Mouse (Mus musculus) stomach, postnatal 0 days (tissue): ENCODE measurements around the gene Mdm1. TPM values are rescaled to one million over a fixed set of nuclear protein-coding genes. Genes with fewer than 3 reads are reported as not detected.

Experiments
- ATAC-seq: fragments of 200-750 bp; cut with Nextera tagmentation; 2 replicates; pipeline ENCODE4 v1.8.0; 2017; ENCODE audit not compliant: low FRiP score, low TSS enrichment
- DNase-seq: peaks from one replicate; pipeline ENCODE4 v3.0.0-alpha.2; 2016; ENCODE audit warnings: low spot score
- H3K27ac ChIP-seq: fragments of 300-500 bp; sonication (generic); replicated peaks from 2 replicates; pipeline ENCODE4 v1.5.1; 2014; ENCODE audit warnings: mild to moderate bottlenecking, control low read depth
- H3K27me3 ChIP-seq: fragments of 300-500 bp; sonication (generic); 2 replicates; pipeline ENCODE4 v1.6.1; 2014; ENCODE audit warnings: low read length; ENCODE audit not compliant: control insufficient read depth, insufficient read depth
- H3K36me3 ChIP-seq: fragments of 300-500 bp; sonication (generic); 2 replicates; pipeline ENCODE4 v1.6.1; 2014; ENCODE audit warnings: low read length, mixed read lengths; ENCODE audit not compliant: control insufficient read depth, insufficient read depth
- H3K4me1 ChIP-seq: fragments of 300-500 bp; sonication (generic); replicated peaks from 2 replicates; pipeline ENCODE4 v1.6.1; 2014; ENCODE audit warnings: antibody characterized with exemption; ENCODE audit not compliant: control insufficient read depth, insufficient read depth
- H3K4me2 ChIP-seq: fragments of 300-500 bp; sonication (generic); replicated peaks from 2 replicates; pipeline ENCODE4 v1.6.1; 2014; ENCODE audit warnings: low read depth, mild to moderate bottlenecking, control low read depth, moderate library complexity
- H3K4me3 ChIP-seq: fragments of 300-500 bp; sonication (generic); 2 replicates; pipeline ENCODE4 v1.5.1; 2014; ENCODE audit warnings: low read depth, low read length, control low read depth
- H3K9ac ChIP-seq: fragments of 300-500 bp; sonication (generic); 2 replicates; pipeline ENCODE4 v1.6.1; 2014; ENCODE audit warnings: mild to moderate bottlenecking, low read length, control low read depth, mixed read lengths
- H3K9me3 ChIP-seq: fragments of 300-500 bp; sonication (generic); 2 replicates; pipeline ENCODE4 v1.6.1; 2016; ENCODE audit warnings: low read length; ENCODE audit not compliant: control insufficient read depth
- CTCF ChIP-seq: IDR thresholded peaks from 2 replicates; pipeline ENCODE4 v1.5.1; 2016; ENCODE audit warnings: antibody characterized with exemption, low read depth, mild to moderate bottlenecking, moderate library complexity
- EP300 ChIP-seq: optimal IDR thresholded peaks from 2 replicates; pipeline ENCODE3; 2016; ENCODE audit warnings: antibody characterized with exemption
- WGBS: fragments of 180-500 bp; shearing (Covaris S2); extraction: QIAGEN DNeasy Blood & Tissue Kit; methylation state at CpG from one replicate; pipeline ENCODE4 v1.1.7; 2014; 5-methylcytosine and 5-hydroxymethylcytosine counted together
- polyA plus RNA-seq: library from polyadenylated mRNA; unstranded; fragments of >200 nt; fragmentation: Nextera tagmentation; extraction: Ambion mirVana; gene quantifications from 2 replicates; pipeline ENCODE4 v1.2.1, GENCODE M21; 2015

Mdm1 gene
- polyA plus RNA-seq, 1 experiment from 2014 or later = 4.5 TPM

DNA sequence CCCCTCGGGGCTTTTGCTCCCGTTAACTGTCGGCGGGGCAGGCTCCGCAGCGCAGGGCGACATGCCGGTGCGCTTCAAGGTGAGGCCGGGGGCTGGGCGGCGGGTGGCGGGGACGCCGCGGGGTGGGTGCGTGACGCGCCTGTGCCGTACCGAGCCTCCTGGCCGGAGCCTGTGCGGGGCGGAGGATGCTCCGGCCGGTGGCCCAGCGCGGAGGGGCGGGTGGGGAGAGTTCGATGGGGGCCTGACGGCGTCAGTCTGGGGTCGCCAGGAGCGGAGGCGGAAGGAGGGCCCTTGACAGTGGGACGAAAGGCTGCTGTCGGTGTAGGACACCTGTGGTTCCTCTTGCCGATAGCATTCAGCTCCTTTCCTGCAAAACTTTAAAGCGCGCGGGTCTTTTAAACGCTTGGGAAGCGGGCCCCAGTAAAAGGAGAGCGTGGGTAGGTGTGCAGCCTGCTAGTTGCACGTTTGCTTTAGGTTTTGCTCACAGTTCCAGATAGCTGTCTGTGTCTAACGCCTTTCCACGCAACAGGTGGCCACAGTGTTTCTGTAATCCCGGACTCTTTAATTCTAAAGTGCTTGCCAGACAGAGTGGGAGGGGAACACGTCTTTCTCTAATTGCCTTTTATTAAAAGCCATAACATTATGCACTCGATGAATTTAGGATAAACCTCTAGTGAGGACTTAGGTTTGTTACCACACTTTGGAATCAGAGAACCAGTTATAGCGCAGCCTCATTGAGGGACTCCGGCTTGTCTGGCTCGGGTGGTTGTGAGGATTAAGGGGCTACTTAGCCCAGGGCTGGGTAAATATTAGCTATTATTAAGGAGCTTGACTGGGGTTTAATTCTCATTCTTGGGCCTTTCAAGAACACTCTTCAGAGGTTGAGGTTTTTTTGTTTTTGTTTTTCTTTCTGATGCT lies 532 bp downstream of the Mdm1 start:
- TF ChIP-seq CTCF (no peak), EP300 (no peak)
- no peaks in the 10 kb centered on the region for H3K4me1 ChIP-seq
- H3K9me3 ChIP-seq = no peaks in the 10 kb centered on the region
- ATAC-seq = no peak; the same call in 1 of the 2 replicates
- 2% methylated on average over 45 of the region's 53 CpGs for WGBS
- peak overlapping the region; percentile 76 for H3K4me3 ChIP-seq
- H3K27me3 ChIP-seq = no peaks in the 10 kb centered on the region
- peak overlapping the region; percentile 87 for H3K4me2 ChIP-seq
- no peak overlapping the region for H3K27ac ChIP-seq
- no peaks in the 10 kb centered on the region for H3K36me3 ChIP-seq
- H3K9ac ChIP-seq = peak overlapping the region; percentile 67
- DNase-seq = no peak

DNA sequence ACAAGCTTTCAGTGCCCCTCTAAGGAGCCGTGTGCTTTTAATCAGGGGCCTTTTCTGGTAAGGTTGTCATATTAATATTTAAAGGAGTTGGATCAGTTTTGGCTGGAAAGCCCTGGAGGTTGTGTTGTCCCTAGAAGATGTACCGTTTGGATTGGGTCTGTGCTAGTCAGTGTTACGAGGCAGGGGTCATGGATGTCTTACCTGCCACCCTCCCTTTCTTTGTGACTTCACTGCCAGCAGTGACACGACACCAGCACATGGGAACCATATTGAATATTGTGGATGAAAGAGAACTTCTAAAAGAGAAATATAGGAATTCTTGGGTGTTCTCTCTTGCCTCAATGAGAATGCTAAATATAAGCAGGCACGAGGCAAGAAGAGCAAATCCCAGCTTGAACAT lies 7.8 kb downstream of the Mdm1 start:
- no peaks in the 10 kb centered on the region for H3K9me3 ChIP-seq
- H3K27me3 ChIP-seq = no peaks in the 10 kb centered on the region
- no peak overlapping the region for H3K27ac ChIP-seq
- H3K4me1 ChIP-seq = no peaks in the 10 kb centered on the region
- no peak overlapping the region for H3K4me2 ChIP-seq
- ATAC-seq = no peak
- H3K36me3 ChIP-seq = no peaks in the 10 kb centered on the region
- no peak overlapping the region for H3K9ac ChIP-seq
- WGBS = 83% methylated on average over 5 of the region's 5 CpGs
- H3K4me3 ChIP-seq = no peak overlapping the region
- TF ChIP-seq EP300 = no peak
- no peak for TF ChIP-seq CTCF
- no peak for DNase-seq

DNA sequence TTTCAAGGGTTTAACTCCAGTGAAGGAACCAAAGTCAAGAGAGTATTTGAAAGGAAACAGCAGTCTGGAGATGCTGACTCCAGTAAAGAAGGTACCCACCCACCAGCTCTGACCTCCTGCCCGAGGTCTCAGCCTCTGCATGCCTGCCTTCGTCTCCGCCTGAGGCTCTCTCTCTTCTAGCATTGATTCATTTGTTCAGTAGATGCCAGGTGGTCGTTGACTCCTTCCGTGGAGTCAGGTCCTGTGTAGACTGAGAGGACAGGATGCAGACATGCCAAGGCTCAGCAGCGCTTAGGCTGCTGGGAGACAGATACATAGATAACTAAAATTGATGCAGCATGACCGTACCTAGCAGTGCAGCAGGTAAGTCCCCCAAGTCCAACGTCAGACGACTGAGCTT lies 9.3 kb downstream of the Mdm1 start:
- Histone ChIP-seq H3K4me2 (no peak overlapping the region), H3K27me3 (no peaks in the 10 kb centered on the region), H3K9me3 (no peaks in the 10 kb centered on the region), H3K4me1 (no peaks in the 10 kb centered on the region), H3K36me3 (no peaks in the 10 kb centered on the region), H3K27ac (no peak overlapping the region), H3K9ac (no peak overlapping the region), H3K4me3 (no peak overlapping the region)
- WGBS = 80% methylated on average over 9 of the region's 9 CpGs
- TF ChIP-seq EP300 = no peak
- TF ChIP-seq CTCF = no peak
- ATAC-seq (no peak), DNase-seq (no peak)

DNA sequence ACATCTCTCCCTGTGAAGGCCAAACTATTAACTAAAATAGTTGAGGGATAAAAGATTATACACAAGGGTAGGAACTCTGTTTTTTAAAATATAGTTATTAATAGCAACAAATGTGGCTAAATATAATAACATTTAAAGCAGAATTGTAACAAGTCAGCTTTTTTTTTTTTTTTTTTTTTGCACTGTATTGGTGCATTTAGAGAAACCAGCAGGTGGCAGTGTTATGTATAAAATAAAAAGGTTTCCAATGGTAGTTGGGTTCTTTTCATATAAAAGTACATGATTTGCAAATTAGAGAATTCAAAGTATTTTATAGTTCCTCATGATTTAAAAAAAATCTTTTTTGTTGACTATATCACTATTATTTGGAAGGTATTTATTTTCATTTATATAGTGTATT lies 14.3 kb downstream of the Mdm1 start:
- Histone ChIP-seq H3K4me3 (no peak overlapping the region), H3K4me2 (no peak overlapping the region), H3K9ac (no peak overlapping the region), H3K27me3 (no peaks in the 10 kb centered on the region), H3K27ac (no peak overlapping the region), H3K9me3 (no peaks in the 10 kb centered on the region), H3K4me1 (no peaks in the 10 kb centered on the region), H3K36me3 (no peaks in the 10 kb centered on the region)
- DNase-seq (no peak), ATAC-seq (no peak)
- TF ChIP-seq EP300 (no peak), CTCF (peak; percentile 64)

DNA sequence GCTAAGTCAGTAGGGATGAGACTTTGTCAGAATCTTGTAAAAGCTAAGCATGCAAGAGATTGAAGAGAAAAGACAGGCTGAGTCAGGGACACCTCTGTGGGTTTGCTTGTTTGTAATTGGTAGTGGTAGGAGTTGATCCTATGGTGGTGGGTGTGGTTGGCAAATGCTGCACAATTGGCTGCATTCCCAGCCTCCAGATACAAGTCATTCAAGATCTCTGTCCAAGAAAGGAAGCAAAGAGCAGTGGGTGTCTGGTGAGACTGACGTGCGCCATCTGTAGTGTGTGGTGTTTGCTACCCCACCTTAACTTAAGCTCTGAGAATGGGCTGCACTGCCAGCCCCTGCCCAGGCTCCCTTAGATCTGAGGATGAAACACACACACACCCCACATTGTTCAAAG lies 19.5 kb downstream of the Mdm1 start:
- no peak for TF ChIP-seq CTCF
- no peak for TF ChIP-seq EP300
- Histone ChIP-seq H3K27me3 (no peaks in the 10 kb centered on the region), H3K4me2 (no peak overlapping the region), H3K27ac (no peak overlapping the region), H3K36me3 (peaks cover 4% of the 10 kb centered on the region; the same call in 1 of the 2 replicates), H3K9me3 (no peaks in the 10 kb centered on the region), H3K4me3 (no peak overlapping the region), H3K4me1 (no peaks in the 10 kb centered on the region), H3K9ac (no peak overlapping the region)
- DNase-seq (no peak), ATAC-seq (no peak)
- 78% methylated on average over 2 of the region's 2 CpGs for WGBS

DNA sequence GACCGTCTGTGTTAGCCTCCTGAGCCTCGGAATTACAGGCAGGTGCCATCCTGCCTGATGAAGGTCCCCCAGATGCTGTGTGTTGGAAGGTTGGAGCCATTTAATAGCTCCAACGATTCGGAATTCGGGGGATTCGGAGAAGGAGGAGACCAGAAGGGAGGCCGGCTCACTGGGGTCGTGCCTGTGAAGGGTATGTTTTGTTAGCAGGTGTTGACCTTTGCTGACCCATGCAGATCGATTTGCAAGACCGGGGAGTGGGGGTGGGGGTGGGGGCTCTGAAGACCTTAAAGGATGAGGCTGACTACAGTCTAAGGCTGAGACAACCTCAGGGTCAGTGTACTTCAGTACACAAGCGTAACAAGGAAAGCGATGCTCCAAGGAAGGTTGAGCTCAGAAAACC lies 27.6 kb downstream of the Mdm1 start:
- Histone ChIP-seq H3K27ac (no peak overlapping the region), H3K4me2 (no peak overlapping the region), H3K4me3 (no peak overlapping the region), H3K9me3 (no peaks in the 10 kb centered on the region), H3K4me1 (no peaks in the 10 kb centered on the region), H3K36me3 (no peaks in the 10 kb centered on the region), H3K9ac (no peak overlapping the region), H3K27me3 (no peaks in the 10 kb centered on the region)
- TF ChIP-seq EP300 = no peak
- TF ChIP-seq CTCF = no peak
- 62% methylated on average over 12 of the region's 12 CpGs for WGBS
- ATAC-seq (no peak), DNase-seq (no peak)
